Mouse (Mus musculus) testis, adult 2 months (tissue): ENCODE measurements around the gene Nipa2.

Experiments
- CTCF ChIP-seq: fragments of 200-500 bp; IDR thresholded peaks from 2 replicates; pipeline ENCODE4 v1.5.1; 2012; ENCODE audit warnings: low read depth, mild to moderate bottlenecking, inconsistent platforms, low read length, moderate library complexity; ENCODE audit not compliant: control insufficient read depth, insufficient read depth, insufficient replicate concordance
- POLR2A ChIP-seq: fragments of 200-500 bp; IDR thresholded peaks from 2 replicates; pipeline ENCODE4 v1.6.1; 2012; ENCODE audit warnings: low read depth, mild to moderate bottlenecking, inconsistent platforms, low read length, moderate library complexity; ENCODE audit not compliant: control insufficient read depth

DNA sequence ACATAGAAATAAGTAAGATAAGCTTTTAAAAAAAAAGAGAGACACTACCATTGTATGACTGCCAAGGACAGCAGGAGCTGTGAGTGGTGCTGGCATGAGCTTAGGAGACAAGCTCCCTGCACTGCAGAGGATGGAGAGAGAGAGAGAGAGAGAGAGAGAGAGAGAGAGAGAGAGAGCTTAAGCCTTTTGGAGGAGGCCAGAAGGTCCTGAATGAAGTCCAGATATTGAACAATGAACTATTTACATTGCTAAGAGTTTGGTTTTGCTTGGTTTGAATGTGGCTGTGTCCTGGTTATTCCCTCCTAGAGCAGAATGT is 48.7 kb upstream of the Nipa2 start:
- TF ChIP-seq CTCF (no peak), POLR2A (no peak)
